Mouse (Mus musculus) kidney, adult 2 months (tissue): ENCODE data around the gene Spata31d1d. TPM values are rescaled to one million over a fixed set of nuclear protein-coding genes. Genes with fewer than 3 reads are reported as not detected.

Source experiments
- DNase-seq: peaks from one replicate; pipeline ENCODE4 v3.0.0; 2021
- H3K27ac ChIP-seq: fragments of 200-500 bp; 2 replicates; pipeline ENCODE4 v1.5.1; 2012; ENCODE audit warnings: low read depth, low read length, control low read depth, inconsistent platforms; ENCODE audit not compliant: insufficient read depth
- H3K27me3 ChIP-seq: fragments of 200-500 bp; replicated peaks from 2 replicates; pipeline ENCODE4 v1.6.1; 2012; ENCODE audit warnings: mild to moderate bottlenecking, moderate library complexity, low read length, inconsistent platforms; ENCODE audit not compliant: control insufficient read depth, insufficient read depth
- H3K36me3 ChIP-seq: fragments of 200-500 bp; 2 replicates; pipeline ENCODE4 v1.6.1; 2012; ENCODE audit warnings: mild to moderate bottlenecking, moderate library complexity, low read length, inconsistent platforms; ENCODE audit not compliant: control insufficient read depth, insufficient read depth
- H3K4me1 ChIP-seq: fragments of 200-500 bp; 2 replicates; pipeline ENCODE4 v1.6.1; 2011; ENCODE audit warnings: low read length; ENCODE audit not compliant: control insufficient read depth, insufficient read depth
- H3K4me3 ChIP-seq: fragments of 200-500 bp; 2 replicates; pipeline ENCODE4 v1.5.1; 2011; ENCODE audit warnings: mild to moderate bottlenecking, low read depth, low read length, control low read depth; ENCODE audit not compliant: insufficient read depth
- CTCF ChIP-seq: fragments of 200-500 bp; conservative IDR thresholded peaks from 2 replicates; pipeline ENCODE4 v1.5.1; 2011; ENCODE audit warnings: low read depth, mild to moderate bottlenecking, control low read depth, low read length, moderate library complexity, mixed read lengths; ENCODE audit not compliant: insufficient read depth, insufficient read length
- POLR2A ChIP-seq: fragments of 200-500 bp; IDR thresholded peaks from one replicate; pipeline ENCODE4 v1.6.1; 2011; ENCODE audit warnings: low read depth, low read length, control low read depth
- WGBS: fragments of 180-500 bp; shearing (Covaris S2); methylation state at CpG from one replicate; pipeline ENCODE4 v1.1.7; 2018; 5-methylcytosine and 5-hydroxymethylcytosine counted together
- polyA plus RNA-seq: library from polyadenylated mRNA; depleted of rRNA; stranded (reverse); fragments of >200 nt; gene quantifications from 2 replicates; pipeline ENCODE4 v1.2.3, GENCODE M21; 2012

Gene Spata31d1d
- polyA plus RNA-seq, 1 experiment = not detected

- Histone ChIP-seq H3K27ac (peak within 1 kb of the TSS; percentile 95), H3K4me1 (peaks cover 33% of the 10 kb centered on the region), H3K27me3 (no peaks in the 10 kb centered on the region), H3K4me3 (peak within 1 kb of the TSS; percentile 73), H3K36me3 (no peaks in the 10 kb centered on the region)
- DNase-seq = peak; percentile 99
- under 1% methylated on average over 91 of the region's 91 CpGs for WGBS
- TF ChIP-seq POLR2A (peak; percentile 56), CTCF (no peak)
These were observed 38.0 kb upstream of the Spata31d1d start, which contains the start of gene Isca1 for GRCm38 (mm10) chr13:59769296-59770163. Gene Isca1 (minus strand): TSS chr13:59769810.

GRCm38 (mm10) chr13:59768531-59768930 is 37.0 kb upstream of the Spata31d1d start:
- H3K27ac ChIP-seq = peak overlapping the region; percentile 19; the same call in 1 of the 2 replicates

GRCm38 (mm10) chr13:59766786-59767515 is 35.4 kb upstream of the Spata31d1d start:
- Histone ChIP-seq H3K27me3 (no peaks in the 10 kb centered on the region), H3K4me3 (peak overlapping the region; percentile 15; the same call in 1 of the 2 replicates), H3K4me1 (peaks cover 33% of the 10 kb centered on the region), H3K27ac (peak overlapping the region; percentile 21), H3K36me3 (no peaks in the 10 kb centered on the region)
- TF ChIP-seq POLR2A (no peak), CTCF (no peak)
- peak; percentile 88 for DNase-seq
- WGBS = 25% methylated on average over 11 of the region's 11 CpGs

More at GRCm38 (mm10) chr13:59768531-59768930, 37.0 kb upstream of the Spata31d1d start:
- peaks cover 33% of the 10 kb centered on the region for H3K4me1 ChIP-seq
- 15% methylated on average over 13 of the region's 13 CpGs for WGBS
- H3K4me3 ChIP-seq = peak overlapping the region; percentile 64
- TF ChIP-seq POLR2A (no peak), CTCF (no peak)
- H3K27me3 ChIP-seq = no peaks in the 10 kb centered on the region
- H3K36me3 ChIP-seq = no peaks in the 10 kb centered on the region
- DNase-seq = peak; percentile 23

- Histone ChIP-seq H3K27me3 (no peaks in the 10 kb centered on the region), H3K4me1 (peaks cover 16% of the 10 kb centered on the region), H3K4me3 (no peak overlapping the region), H3K27ac (no peak overlapping the region), H3K36me3 (peaks cover 2% of the 10 kb centered on the region; the same call in 1 of the 2 replicates)
- TF ChIP-seq CTCF (no peak), POLR2A (no peak)
- no peak for DNase-seq
- WGBS = 90% methylated on average over 7 of the region's 7 CpGs
These were observed 31.2 kb upstream of the Spata31d1d start for GRCm38 (mm10) chr13:59762791-59763190.

GRCm38 (mm10) chr13:59756906-59757305 is 25.4 kb upstream of the Spata31d1d start:
- Histone ChIP-seq H3K27ac (no peak overlapping the region), H3K27me3 (no peaks in the 10 kb centered on the region), H3K4me3 (no peak overlapping the region), H3K4me1 (no peaks in the 10 kb centered on the region), H3K36me3 (peaks cover 8% of the 10 kb centered on the region)
- 79% methylated on average over 7 of the region's 7 CpGs for WGBS
- TF ChIP-seq POLR2A (no peak), CTCF (no peak)
- no peak for DNase-seq

GRCm38 (mm10) chr13:59750310-59750709 is 18.8 kb upstream of the Spata31d1d start:
- no peaks in the 10 kb centered on the region for H3K4me1 ChIP-seq
- no peak overlapping the region for H3K4me3 ChIP-seq
- no peak overlapping the region for H3K27ac ChIP-seq
- no peaks in the 10 kb centered on the region for H3K27me3 ChIP-seq
- TF ChIP-seq POLR2A = no peak
- no peak for TF ChIP-seq CTCF
- 0 out of 2 replicates have a peak, but pooled peaks cover 2% of the 10 kb centered on the region for H3K36me3 ChIP-seq
- WGBS = 84% methylated on average over 12 of the region's 12 CpGs
- no peak for DNase-seq
